Mouse (Mus musculus): ENCODE measurements around the gene Cfap65. TPM values are rescaled to one million over a fixed set of nuclear protein-coding genes. Genes with fewer than 3 reads are reported as not detected.

Cfap65 gene
- polyA plus RNA-seq, 1 experiment from 2014 or later: not detected

DNA sequence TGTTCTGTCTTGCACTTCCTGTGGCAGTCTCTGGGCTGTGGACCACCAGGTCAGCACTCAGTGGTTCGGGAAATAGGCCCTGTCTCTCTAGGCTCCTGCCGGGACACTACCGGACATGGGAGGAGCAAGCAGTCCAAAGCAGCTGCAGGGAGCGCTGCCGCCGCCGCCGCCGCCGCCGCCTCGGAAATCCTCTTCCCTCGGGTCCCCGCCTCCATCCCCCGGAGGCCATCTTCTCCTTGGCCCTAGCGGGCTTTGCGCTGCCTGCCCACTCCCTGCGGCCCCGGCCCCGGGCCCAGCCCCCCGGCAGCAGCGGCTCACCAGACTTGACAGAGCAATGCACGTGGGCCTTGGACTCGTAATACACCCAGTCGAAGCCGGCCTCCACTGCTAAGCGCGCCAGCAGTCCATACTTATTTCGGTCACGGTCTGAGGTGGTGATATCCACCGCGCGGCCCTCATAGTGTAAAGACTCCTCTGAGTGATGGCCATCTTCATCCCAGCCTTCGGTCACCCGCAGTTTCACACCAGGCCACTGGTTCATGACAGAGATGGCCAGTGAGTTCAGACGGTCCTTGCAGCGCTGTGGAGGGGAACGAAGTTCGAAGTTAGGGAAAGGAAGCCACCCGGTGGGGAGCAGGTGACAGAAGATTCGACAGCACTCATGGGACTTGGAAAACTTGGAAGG lies 12.7 kb upstream of the Cfap65 start:
- peak; percentile 20; the same call in 1 of the 2 replicates for ATAC-seq (ENCODE audit: low FRiP score, low TSS enrichment)
- H3K27ac ChIP-seq (ENCODE audit: low read depth, low read length): no peak overlapping the region
- H3K9ac ChIP-seq (ENCODE audit: low read depth, low read length): no peak overlapping the region
- H3K4me3 ChIP-seq (ENCODE audit: low read length): peak overlapping the region; percentile 16
- 2% methylated on average over 40 of the region's 41 CpGs for WGBS
- H3K4me2 ChIP-seq (replicated peaks; ENCODE audit: low read depth, low read length): peak overlapping the region; percentile 32
- peaks cover 83% of the 10 kb centered on the region for H3K27me3 ChIP-seq (ENCODE audit: control insufficient read depth, insufficient read depth, low read length)
- H3K4me1 ChIP-seq (ENCODE audit: control insufficient read depth, insufficient read depth, low read length): peaks cover 19% of the 10 kb centered on the region
- no peaks in the 10 kb centered on the region for H3K9me3 ChIP-seq (ENCODE audit: control insufficient read depth, low read length)
- H3K36me3 ChIP-seq (ENCODE audit: control insufficient read depth, insufficient read depth, low read length): no peaks in the 10 kb centered on the region

DNA sequence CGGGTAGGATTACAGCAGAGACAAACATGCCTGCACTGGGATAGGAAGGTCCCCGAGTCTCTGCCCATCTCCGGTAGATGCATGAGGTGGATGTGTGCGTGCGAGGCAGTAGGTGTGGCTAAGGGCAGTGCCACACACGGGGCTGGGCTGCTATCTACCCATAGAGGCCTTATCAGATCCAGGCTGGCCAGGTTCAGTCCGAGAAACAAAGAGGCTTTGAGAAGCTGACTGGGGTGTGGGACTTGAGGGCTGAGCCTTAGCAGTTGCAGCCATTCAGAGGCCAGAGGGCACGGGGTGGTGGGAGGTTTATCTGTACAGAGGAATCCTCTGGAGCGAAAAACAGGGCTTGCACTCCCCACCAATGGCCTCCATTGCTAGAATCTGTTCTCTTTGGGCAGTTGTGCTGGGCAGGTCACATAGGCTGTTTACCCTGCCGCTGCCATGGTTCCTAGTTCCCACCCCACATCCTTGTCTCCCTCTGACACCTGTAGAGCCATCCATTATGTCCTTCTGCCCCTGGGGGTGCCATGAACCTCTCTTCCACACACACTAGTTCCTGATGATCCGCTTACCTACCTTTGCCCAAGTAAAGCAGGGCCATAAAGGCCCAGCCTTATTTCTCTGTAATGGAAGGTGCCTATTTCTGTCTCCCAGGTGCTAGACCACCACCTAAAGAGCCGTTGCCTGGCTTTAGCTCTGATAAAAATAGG lies 6.4 kb upstream of the Cfap65 start:
- no peak for ATAC-seq (ENCODE audit: low FRiP score, low TSS enrichment)
- Histone ChIP-seq H3K36me3 (ENCODE audit: control insufficient read depth, insufficient read depth, low read length) (no peaks in the 10 kb centered on the region), H3K9ac (ENCODE audit: low read depth, low read length) (no peak overlapping the region), H3K27me3 (ENCODE audit: control insufficient read depth, insufficient read depth, low read length) (peaks cover 45% of the 10 kb centered on the region), H3K27ac (ENCODE audit: low read depth, low read length) (no peak overlapping the region), H3K4me1 (ENCODE audit: control insufficient read depth, insufficient read depth, low read length) (no peaks in the 10 kb centered on the region), H3K4me2 (replicated peaks; ENCODE audit: low read depth, low read length) (no peak overlapping the region), H3K9me3 (ENCODE audit: control insufficient read depth, low read length) (no peaks in the 10 kb centered on the region), H3K4me3 (ENCODE audit: low read length) (no peak overlapping the region)
- WGBS: 66% methylated on average over 12 of the region's 12 CpGs

DNA sequence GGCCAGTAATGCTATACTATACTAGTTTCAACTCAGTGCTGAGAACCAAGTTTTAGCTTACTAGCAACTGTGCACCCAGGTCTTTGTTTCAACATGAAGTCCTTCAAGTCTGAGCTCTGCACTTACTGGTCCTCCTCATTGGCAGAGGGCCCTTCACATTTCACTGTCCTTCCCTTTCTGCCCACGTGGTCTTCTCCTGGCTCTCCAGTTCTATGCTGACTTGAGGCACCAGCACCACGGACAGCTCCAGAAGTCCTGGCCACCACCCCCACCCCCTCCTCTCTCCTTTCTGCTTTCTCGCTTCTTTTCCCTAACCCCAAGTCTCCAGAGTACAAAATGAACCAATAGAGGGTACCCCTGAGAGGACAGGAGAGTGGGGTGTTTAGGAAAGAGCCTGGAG lies 4.4 kb upstream of the Cfap65 start:
- H3K27ac ChIP-seq (ENCODE audit: low read depth, low read length): no peak overlapping the region
- 7% methylated on average over 3 of the region's 3 CpGs for WGBS
- no peak for ATAC-seq (ENCODE audit: low FRiP score, low TSS enrichment)
- peaks cover 34% of the 10 kb centered on the region for H3K27me3 ChIP-seq (ENCODE audit: control insufficient read depth, insufficient read depth, low read length)
- H3K4me2 ChIP-seq (replicated peaks; ENCODE audit: low read depth, low read length): no peak overlapping the region
- H3K9ac ChIP-seq (ENCODE audit: low read depth, low read length): no peak overlapping the region
- no peaks in the 10 kb centered on the region for H3K36me3 ChIP-seq (ENCODE audit: control insufficient read depth, insufficient read depth, low read length)
- no peaks in the 10 kb centered on the region for H3K9me3 ChIP-seq (ENCODE audit: control insufficient read depth, low read length)
- no peaks in the 10 kb centered on the region for H3K4me1 ChIP-seq (ENCODE audit: control insufficient read depth, insufficient read depth, low read length)
- H3K4me3 ChIP-seq (ENCODE audit: low read length): no peak overlapping the region

DNA sequence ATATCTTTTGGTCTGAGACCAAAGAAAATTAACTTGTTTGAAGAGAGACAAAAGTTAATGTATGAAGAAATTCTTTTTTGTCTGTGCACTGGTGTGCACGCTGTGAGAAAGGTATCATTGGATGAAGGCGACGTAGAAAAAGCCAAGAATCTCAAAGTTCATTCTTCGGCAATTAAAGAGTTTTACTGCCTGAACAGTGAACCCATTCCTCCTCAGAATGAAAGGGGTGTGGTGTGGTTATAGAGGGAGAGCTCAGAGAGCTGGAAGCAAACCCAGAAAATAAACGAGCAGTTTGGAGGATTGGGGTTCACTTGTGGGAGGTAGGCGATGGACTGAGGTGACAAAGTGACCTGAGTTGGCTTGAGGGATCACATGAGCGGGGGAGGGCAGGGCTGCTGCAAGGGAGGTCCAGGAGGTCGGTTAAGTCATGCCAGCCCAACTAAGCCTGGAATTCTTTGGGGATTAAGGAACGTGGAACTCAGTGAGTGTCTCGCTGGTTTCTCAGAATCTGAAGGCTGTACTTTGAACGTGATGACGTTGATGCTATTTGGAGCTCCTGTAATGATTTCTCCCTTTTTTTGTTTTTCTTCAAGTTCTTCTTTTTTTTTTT lies 927 bp upstream of the Cfap65 start:
- H3K9me3 ChIP-seq (ENCODE audit: control insufficient read depth, low read length): no peaks in the 10 kb centered on the region
- H3K4me2 ChIP-seq (replicated peaks; ENCODE audit: low read depth, low read length): no peak overlapping the region
- H3K27me3 ChIP-seq (ENCODE audit: control insufficient read depth, insufficient read depth, low read length): peaks cover 37% of the 10 kb centered on the region
- H3K9ac ChIP-seq (ENCODE audit: low read depth, low read length): no peak overlapping the region
- H3K4me3 ChIP-seq (ENCODE audit: low read length): no peak overlapping the region
- no peaks in the 10 kb centered on the region for H3K36me3 ChIP-seq (ENCODE audit: control insufficient read depth, insufficient read depth, low read length)
- no peak overlapping the region for H3K27ac ChIP-seq (ENCODE audit: low read depth, low read length)
- H3K4me1 ChIP-seq (ENCODE audit: control insufficient read depth, insufficient read depth, low read length): no peaks in the 10 kb centered on the region
- ATAC-seq (ENCODE audit: low FRiP score, low TSS enrichment): no peak
- 50% methylated on average over 12 of the region's 12 CpGs for WGBS

DNA sequence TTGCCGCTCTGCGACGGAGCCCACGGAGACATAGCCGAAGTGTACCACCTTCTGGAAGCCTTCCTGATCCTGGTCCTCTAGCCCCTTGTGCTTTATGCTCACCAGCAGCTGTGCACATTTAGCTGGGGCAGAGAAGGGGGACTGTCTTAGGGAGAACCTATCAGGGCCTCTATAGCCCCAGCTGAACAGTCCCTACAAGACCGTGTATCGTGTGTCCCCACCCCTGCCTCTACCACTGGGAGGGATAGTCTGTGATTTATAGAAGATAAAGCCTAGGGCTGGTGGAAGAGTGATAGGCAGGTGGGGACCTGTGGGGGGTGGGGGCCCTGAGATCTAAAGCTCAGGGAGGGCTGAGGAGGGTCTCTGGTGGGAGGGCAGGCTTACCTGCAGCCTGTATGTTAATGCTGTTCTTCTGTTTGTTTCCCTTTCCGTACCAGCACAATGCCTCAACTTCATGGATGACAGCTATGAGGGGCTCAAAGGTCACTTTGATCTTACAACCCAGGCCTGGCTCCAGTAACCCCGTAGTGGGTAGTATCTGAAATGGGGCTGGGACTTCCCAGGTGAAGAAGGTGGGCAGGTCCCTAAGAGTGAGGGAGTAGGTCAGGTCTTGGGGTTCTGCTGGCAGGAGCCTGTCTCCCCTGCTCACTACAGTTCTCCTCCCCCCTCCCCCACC lies 7.6 kb downstream of the Cfap65 start:
- H3K9ac ChIP-seq (ENCODE audit: low read depth, low read length): no peak overlapping the region
- no peaks in the 10 kb centered on the region for H3K9me3 ChIP-seq (ENCODE audit: control insufficient read depth, low read length)
- no peaks in the 10 kb centered on the region for H3K4me1 ChIP-seq (ENCODE audit: control insufficient read depth, insufficient read depth, low read length)
- ATAC-seq (ENCODE audit: low FRiP score, low TSS enrichment): no peak
- H3K4me3 ChIP-seq (ENCODE audit: low read length): no peak overlapping the region
- no peaks in the 10 kb centered on the region for H3K36me3 ChIP-seq (ENCODE audit: control insufficient read depth, insufficient read depth, low read length)
- H3K27me3 ChIP-seq (ENCODE audit: control insufficient read depth, insufficient read depth, low read length): peaks cover 6% of the 10 kb centered on the region; the same call in 1 of the 2 replicates
- 74% methylated on average over 9 of the region's 9 CpGs for WGBS
- H3K4me2 ChIP-seq (replicated peaks; ENCODE audit: low read depth, low read length): no peak overlapping the region
- no peak overlapping the region for H3K27ac ChIP-seq (ENCODE audit: low read depth, low read length)

DNA sequence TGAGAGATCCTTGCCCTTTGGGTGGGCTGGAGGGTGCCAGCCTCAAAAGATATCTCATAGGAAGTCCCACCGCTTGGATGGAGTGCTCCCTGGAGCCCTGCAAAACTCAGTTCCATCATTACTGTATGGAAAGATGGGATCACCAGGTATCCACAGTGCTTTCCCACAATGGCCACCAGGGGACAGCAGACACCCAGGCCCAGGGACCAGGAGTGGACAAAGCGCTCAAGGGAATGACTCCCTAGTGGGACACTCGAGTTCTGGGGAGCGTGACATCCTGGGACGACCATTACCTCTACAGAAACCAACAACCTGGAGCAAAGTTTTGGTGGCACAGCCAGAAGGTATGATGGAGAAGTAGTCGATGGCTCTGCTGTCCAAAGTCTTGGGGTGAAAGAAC lies 8.7 kb downstream of the Cfap65 start:
- Histone ChIP-seq H3K27me3 (ENCODE audit: control insufficient read depth, insufficient read depth, low read length) (0 out of 2 replicates have a peak, but pooled peaks cover 5% of the 10 kb centered on the region), H3K4me1 (ENCODE audit: control insufficient read depth, insufficient read depth, low read length) (no peaks in the 10 kb centered on the region), H3K27ac (ENCODE audit: low read depth, low read length) (no peak overlapping the region), H3K4me2 (replicated peaks; ENCODE audit: low read depth, low read length) (no peak overlapping the region), H3K9me3 (ENCODE audit: control insufficient read depth, low read length) (no peaks in the 10 kb centered on the region), H3K4me3 (ENCODE audit: low read length) (no peak overlapping the region), H3K9ac (ENCODE audit: low read depth, low read length) (no peak overlapping the region), H3K36me3 (ENCODE audit: control insufficient read depth, insufficient read depth, low read length) (no peaks in the 10 kb centered on the region)
- no peak for ATAC-seq (ENCODE audit: low FRiP score, low TSS enrichment)
- WGBS: 29% methylated on average over 6 of the region's 6 CpGs

DNA sequence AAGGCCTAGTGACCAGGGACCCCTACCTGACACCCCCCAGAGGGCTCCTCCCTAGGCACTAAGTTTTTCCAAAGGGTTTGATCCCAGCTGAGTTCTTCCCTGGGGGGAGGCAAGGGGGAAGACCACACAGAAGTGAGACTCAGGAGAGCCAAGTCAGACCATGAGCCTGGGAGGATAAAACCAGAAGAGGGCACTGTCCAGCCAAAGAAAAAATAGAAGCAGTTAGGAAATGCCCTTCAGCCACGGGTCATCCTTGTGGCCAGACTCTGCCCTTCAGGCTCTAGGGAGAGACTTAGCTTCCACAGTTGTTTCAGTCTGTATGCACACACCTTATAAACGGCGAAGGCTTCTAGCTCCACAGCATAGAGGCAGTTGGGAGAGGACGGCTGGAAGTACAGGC lies 10.9 kb downstream of the Cfap65 start:
- H3K9ac ChIP-seq (ENCODE audit: low read depth, low read length): no peak overlapping the region
- H3K9me3 ChIP-seq (ENCODE audit: control insufficient read depth, low read length): no peaks in the 10 kb centered on the region
- no peak overlapping the region for H3K4me2 ChIP-seq (replicated peaks; ENCODE audit: low read depth, low read length)
- H3K4me3 ChIP-seq (ENCODE audit: low read length): no peak overlapping the region
- H3K36me3 ChIP-seq (ENCODE audit: control insufficient read depth, insufficient read depth, low read length): no peaks in the 10 kb centered on the region
- 67% methylated on average over 4 of the region's 4 CpGs for WGBS
- ATAC-seq (ENCODE audit: low FRiP score, low TSS enrichment): no peak
- H3K27ac ChIP-seq (ENCODE audit: low read depth, low read length): no peak overlapping the region
- no peaks in the 10 kb centered on the region for H3K4me1 ChIP-seq (ENCODE audit: control insufficient read depth, insufficient read depth, low read length)
- H3K27me3 ChIP-seq (ENCODE audit: control insufficient read depth, insufficient read depth, low read length): 0 out of 2 replicates have a peak, but pooled peaks cover 5% of the 10 kb centered on the region

DNA sequence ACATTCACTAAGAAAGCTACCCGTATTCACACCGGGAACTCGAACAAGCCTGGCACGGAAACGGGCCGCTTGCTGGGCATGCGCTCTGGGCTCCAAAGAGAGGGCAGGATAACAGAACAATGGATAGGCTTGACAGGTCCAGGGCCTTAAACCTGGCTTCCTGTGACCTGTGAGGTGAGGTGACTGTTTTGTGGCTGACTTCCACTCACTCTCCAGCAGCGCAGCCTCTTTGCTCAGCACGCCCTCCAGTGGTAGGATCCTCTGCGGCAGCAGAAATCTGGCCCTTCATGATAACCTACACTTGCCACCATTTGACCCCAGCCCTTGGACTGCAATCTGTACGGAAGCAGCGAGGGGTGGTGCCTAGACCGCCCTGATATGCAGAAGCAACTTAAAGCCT lies 19.7 kb downstream of the Cfap65 start:
- WGBS: 26% methylated on average over 13 of the region's 13 CpGs

More for the DNA sequence above, 19.7 kb downstream of the Cfap65 start:
- no peaks in the 10 kb centered on the region for H3K27me3 ChIP-seq (ENCODE audit: control insufficient read depth, insufficient read depth, low read length)
- H3K4me3 ChIP-seq (ENCODE audit: low read length): no peak overlapping the region
- ATAC-seq (ENCODE audit: low FRiP score, low TSS enrichment): no peak
- H3K9ac ChIP-seq (ENCODE audit: low read depth, low read length): no peak overlapping the region
- no peak overlapping the region for H3K27ac ChIP-seq (ENCODE audit: low read depth, low read length)
- H3K36me3 ChIP-seq (ENCODE audit: control insufficient read depth, insufficient read depth, low read length): no peaks in the 10 kb centered on the region
- no peak overlapping the region for H3K4me2 ChIP-seq (replicated peaks; ENCODE audit: low read depth, low read length)
- H3K9me3 ChIP-seq (ENCODE audit: control insufficient read depth, low read length): no peaks in the 10 kb centered on the region
- no peaks in the 10 kb centered on the region for H3K4me1 ChIP-seq (ENCODE audit: control insufficient read depth, insufficient read depth, low read length)
